Mouse (Mus musculus): Measurements from ENCODE around the gene Csde1.

Gene Csde1

DNA sequence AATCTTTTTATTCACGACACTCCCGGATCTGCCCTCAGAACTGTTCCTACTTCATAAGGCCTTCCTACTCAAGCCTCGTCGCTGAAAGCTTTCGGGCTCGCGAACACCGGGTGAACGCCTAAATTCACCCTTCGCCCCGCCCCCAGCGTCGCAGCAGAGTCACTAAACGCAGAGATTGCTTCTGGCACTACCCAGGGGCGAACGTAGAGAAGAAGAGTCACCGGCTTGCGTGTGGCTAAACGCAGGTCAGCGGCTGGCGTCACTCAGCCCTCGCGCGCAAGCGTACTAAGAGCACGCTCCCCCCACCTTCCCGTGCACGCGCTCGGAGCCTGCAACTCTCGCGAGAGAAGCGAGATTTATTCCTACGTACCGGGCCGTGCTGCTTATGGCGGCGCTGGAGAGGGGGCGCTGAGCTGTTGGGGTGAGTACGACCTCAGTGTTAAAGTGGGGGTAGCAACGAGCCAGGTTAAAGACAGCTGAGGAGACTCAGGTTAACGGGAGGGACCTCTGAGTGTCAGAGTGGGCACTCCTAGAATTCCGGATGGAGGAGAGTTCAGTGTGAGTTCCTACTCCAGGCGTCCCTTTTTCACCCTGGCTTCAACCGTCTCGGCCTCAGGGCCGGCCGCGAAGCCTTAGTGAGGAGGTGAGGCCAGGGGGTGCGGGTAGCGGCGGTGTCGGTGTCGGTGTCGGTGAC lies at the start of gene Csde1:
TSS of gene Csde1 (plus strand) at position 178 of the 694 bp plus-strand sequence.
- peak; percentile 97 for DNase-seq

DNA sequence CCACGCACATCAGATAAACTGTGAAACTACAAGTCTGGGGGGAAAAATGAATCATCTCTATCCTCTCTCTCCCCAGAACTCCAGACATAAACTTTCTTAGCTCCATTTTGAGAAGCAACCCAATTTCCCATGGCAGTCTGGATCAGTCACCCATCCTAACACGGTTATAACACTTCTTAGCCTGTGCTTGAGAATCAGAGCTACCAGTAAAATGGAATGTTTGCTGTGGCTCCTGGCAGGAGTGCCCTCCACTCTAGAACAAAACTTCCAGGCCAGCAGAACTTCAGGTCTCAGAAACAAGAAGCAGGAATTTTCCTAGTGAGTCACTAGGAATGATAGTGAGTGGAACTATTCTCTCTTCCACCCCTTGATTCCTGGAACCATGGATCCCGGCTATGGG lies 49.7 kb upstream of the Csde1 start:
- no peak for DNase-seq

DNA sequence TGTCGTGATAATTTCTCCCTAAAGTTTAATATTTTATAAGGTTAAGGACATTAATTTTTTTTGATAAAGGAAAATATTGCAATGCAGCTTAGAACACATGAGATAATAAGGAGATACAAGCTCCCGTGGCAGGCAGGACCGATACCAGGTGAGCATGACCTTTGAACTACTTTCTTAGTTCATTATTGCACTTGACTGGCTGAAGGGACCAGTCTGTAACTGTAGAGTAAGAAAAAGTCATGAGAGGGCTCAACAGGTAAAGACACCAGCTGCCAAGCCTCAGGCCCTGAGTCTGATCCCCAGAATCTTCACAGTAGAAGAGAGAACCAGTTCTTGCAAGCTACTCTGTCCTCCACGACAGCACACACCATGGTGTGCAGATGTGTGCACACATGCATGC lies 43.3 kb upstream of the Csde1 start:
- DNase-seq, result no peak

DNA sequence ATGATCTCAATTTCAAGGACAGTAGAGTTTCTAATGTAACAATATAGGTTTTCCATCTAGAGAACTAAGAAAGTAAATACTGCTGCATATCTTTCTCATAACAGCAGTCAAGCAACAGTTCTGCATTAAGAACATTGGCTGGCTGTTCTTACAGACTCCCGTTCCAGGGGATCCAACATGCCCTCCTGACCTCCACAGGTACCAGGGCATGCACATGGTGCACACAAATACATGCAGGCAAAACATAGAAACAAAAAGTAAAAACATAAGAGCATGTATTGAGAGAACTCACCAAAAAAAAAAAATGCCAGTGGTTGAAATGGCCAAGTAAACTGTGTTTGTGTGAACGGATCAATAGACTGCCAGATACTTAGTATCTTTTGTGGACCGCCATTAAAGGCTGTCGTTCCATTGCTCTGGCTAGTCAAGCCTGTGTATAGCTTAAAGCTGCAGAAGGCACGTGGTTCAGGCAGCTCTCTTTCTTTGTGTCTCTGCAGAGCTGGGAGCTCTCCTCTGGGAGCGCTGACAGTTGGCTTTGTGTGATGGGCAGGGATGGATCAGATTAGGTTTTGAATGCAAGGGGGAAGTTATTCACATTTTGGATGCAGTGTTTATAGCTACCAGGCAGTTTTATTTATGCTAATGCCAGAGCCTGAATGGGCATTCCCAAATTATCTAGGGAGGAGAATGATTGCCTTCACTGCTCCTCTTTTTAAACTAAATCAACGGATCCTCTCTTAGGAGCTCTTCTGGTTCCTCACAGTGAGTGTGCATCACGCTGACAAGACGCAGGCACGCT lies 40.5 kb upstream of the Csde1 start:
- no peak for DNase-seq

DNA sequence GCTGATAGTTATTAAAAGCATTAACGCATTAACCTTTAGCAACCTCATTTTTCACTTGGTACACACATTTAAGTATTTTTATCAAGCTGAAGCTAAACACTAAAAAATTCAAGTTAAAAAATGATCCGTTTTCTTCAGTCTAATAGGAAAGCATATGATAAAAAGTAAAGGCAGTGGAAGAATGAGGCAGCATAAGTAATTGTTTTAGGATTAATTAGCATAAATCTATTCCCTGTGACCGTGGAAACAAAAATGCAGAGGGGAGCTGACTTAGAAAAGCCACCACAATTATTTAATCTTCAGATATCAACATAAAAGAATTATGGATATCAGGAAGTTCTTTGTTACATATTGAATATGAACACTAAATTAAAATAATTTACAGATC lies 39.9 kb upstream of the Csde1 start:
- no peak for DNase-seq

DNA sequence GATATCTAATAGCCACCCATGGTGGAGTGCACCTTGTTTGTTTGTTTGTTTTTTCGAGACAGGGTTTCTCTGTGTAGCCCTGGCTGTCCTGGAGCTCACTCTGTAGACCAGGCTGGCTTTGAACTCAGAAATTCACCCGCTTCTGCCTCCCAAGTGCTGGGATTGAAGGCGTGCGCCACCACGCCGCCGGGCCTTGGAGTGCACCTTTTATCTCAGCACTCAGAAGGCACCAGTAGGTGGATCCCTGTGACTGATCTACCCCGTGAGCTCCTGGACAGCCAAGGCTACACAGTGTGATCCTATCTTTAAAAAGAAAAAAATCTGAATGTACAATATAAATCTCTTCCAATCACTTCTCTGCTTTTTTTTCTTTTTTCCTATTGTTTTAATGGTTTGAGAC lies 29.2 kb upstream of the Csde1 start:
- DNase-seq, result no peak

DNA sequence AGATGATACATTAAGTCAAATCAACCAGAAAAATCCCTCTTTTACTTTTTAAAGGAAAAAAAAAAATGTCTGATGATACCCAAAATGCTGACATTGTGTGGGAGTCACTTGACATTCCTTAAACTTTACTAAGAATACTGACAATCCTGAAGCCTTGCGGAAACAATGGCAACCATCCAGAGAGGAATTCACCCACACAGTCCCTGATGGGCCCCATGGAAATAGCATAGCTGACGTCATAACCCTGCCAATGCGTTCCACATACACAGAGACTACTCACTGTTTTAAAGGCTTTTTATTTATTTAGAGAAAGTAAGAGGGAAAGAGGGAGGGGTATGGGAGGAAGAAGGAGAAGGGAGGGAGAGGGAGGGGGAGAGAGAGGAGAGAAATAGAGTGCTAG lies 27.3 kb upstream of the Csde1 start:
- DNase-seq, result no peak

DNA sequence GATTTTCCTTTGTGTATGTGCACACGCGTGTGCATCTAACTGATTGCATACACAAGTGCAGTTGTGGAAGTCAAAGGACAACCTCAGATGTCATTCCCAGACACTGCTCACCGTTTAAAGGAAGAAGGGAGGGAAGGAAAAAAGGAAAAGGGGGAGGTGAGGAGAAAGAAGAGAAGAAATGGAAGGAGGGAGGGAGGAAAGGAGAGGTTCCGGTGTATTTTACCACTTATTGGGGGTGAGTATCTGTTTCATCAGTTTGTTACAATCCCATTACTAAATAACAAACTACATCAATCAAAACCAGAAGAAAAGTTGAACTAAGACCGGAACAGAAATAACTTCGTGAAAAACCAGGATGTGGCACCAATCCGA lies 25.0 kb upstream of the Csde1 start:
- no peak for DNase-seq

DNA sequence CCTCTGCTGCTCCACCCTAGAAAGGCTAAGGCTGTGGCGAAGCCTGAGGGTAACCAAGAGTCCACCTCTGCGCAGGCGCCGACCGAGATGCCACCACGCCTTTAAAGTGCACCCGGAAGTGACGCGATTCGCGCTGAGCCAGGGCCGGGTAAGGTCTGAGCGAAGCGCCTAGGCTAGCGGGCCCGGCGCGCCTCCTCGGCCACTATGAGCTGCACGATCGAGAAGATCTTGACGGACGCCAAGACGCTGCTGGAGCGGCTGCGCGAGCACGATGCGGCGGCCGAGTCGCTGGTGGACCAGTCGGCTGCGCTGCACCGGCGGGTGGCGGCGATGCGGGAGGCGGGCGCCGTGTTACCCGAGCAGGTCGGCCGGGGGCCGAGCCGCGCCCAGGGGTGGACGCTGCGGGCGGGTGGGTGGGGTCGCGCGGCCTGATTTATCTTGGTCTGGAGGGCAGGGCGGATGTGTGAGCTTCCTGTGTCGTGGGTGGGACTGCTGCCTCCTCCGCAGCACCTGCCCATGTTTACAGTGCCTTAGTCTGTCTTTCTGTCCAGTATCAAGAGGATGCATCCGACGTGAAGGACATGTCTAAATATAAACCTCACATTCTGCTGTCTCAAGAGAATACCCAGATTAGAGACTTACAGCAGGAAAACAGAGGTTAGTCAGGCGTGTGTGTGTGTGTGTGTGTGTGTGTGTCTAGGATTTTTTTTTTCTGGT lies 24.5 kb upstream of the Csde1 start, which contains the start of gene Sike1:
TSS of gene Sike1 (plus strand) at position 104 of the 717 bp plus-strand sequence.
- DNase-seq, result peak; percentile 95

DNA sequence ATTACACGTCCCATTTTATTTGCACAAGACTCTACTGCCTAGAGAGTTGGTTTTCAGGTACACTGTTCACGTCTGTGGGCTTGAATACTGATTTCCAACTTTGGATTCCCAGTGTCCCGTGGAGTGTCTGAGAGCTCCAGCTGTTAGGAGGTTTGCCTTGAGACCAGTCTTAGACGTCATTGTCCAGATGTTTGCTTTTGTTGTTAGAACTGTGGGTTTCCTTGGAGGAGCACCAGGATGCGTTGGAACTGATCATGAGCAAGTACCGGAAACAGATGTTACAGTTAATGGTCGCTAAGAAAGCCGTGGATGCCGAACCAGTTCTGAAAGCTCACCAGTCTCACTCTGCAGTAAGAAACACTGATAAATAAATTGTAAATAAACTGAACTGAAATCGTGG lies 23.2 kb upstream of the Csde1 start:
- DNase-seq, result no peak

DNA sequence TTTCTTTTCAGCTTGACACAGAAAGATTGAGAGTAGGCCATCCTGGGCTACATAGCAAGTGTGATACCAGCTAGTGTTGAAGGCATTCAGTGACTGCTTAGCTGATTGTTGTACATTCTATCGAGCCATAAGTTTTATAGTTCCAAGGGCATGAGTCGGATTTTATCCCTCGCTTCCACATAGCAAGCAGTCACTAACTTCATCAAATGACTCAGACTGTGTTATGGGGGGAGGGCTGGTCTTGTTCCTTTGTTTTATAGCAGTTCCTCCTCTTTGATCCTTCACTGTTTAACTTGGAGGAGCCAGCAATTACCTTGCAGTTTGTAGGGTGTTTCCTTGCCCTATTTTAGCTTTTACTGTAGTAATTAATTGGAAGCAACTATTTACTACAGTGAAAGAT lies 22.6 kb upstream of the Csde1 start:
- no peak for DNase-seq

DNA sequence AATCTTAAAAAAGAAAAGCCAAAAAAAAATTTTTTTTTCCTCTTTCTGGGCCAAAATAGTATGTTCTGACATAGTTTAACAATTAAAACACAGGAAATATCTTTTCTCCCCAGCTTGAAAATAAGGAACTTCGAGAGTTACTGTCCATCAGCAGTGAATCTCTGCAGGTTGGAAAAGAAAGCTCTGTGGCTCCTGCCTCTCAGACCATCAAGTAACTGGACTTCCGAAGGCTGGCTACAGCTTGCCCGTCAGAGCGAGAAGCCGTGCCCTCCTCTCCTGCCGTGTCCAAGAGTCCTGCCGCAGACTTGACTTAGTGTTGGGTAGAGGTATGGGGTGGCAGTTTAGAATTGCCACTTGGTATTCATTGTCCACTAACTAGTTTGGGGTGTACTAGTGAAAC lies 18.6 kb upstream of the Csde1 start:
- DNase-seq, result no peak

DNA sequence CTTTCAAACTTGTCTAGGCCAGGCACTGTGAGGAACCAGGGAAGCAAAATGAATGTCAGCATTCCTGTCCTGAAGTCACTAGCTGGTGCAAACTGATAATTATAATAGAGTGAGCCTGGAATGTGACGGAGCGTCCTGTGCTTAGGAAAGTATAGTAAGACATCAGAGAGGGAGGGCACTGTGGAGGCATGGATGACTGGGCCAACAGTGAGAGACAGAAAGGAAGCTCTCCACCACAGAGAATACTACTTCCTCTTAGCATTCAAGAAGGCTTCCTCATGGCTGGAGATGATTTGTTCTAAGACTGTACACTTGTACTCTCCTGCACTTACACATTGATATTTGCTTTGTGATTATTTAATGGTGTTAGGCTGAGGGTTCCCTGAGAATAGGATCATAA lies 2.9 kb upstream of the Csde1 start:
- no peak for DNase-seq

DNA sequence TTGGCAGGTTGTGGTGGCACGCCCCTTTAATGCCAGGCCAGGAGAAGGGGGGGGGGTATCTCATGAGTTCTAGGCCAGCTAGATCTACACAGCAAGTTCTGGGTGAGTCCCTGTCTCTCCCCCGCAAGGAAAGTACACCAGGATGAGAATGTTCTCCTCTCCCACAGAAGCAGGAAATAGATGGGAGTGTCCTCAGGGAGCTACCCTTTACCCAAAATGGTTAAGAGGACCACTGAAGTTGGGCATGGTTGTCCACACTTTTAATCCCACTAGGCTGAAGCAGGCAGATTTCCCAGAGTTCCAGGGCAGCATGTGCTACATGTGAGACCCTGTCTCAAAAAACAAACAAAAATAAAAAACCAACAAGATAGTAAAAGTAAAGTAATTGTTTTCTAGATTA lies 764 bp upstream of the Csde1 start:
- DNase-seq, result no peak

DNA sequence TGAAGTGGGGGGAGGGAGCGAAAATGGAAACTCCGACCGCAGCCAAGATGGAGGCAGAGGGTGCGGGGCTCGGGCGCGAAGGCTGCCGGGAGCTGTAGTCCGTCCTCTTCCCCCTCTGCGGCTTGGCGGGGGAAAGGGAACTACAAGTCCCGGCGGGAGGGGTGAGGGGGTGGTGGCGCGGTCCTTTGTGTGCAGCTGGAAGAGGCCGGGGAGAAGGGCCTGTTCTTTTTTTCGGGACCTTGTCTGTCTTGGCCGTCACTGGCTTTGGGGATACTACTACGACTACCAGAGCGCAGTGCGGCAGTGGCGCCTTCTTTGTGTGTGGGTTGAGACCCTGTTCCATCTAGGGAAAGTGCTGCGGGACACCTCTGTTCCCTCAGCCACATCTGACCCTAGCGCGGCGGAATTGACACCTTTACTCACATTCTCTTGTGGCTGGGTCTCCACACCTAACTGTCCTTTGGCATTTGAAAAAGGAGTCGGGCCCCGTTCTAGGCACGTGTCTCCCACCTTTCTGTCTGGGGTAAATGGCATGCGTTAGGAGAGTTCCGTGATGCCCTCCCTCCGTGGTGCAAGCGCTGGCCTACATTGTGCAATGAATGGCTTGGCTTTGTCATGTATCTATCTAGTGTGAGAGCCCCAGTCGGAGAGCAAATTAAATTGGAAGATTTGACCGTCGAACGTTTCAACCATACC lies 865 bp downstream of the Csde1 start:
- DNase-seq, result peak; percentile 89

DNA sequence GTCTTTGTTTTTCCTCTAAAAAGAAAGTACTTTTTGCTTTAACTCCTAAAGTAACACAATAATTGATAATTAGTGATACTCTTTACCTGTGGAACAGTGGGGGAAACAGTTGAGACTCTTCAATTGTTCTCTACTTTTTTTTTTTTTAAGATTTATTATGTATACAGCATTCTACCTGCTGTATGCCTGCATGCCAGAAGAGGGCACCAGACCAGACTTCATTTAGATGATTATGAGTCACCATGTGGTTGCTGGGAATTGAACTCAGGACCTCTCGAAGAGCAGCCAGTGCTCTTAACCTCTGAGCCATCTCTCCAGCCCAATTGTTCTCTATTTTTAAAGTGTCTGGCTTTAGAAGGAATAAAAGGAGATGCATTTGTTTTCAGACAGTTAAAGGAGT lies 5.9 kb downstream of the Csde1 start:
- DNase-seq, result peak; percentile 31

DNA sequence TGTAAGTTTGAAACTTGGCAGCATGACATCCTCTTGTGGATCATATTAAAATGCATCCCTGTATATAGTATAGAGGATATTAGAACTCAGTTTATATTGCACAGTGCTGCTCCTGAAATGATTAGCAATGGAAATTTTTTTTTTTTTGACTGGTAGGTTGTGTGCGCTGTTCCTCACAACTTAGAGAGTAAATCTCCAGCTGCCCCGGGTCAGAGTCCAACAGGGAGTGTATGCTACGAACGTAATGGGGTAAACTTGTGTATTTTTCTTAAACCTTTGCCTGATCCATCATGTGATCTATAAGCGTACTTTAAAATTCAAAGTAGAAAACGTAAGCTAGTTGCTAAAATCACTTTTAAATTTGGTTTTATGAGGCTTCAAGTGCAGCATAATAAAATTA lies 20.1 kb downstream of the Csde1 start:
- no peak for DNase-seq

DNA sequence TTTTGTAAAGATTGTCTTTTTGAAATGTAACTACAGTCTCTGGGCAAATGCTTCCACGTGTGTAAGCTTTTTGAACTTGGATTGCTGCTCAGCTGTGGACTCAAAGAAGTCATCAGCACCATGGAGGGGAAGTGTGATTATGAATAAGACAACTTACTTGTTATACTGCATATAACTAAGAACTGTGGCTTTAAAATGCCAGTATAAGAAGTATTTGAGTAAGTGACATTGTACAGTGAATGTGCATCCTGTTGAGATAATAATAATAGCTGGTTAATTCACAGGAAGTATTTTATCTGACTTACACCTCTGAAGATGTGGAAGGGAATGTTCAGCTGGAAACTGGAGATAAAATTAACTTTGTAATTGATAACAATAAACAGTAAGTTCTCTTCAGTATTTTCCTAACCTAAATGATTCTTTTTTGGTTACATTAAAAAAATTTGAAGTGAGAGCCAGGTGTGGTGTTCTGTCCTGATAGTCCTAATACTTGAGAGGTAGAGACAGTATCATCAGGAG lies 20.7 kb downstream of the Csde1 start:
- DNase-seq, result no peak

DNA sequence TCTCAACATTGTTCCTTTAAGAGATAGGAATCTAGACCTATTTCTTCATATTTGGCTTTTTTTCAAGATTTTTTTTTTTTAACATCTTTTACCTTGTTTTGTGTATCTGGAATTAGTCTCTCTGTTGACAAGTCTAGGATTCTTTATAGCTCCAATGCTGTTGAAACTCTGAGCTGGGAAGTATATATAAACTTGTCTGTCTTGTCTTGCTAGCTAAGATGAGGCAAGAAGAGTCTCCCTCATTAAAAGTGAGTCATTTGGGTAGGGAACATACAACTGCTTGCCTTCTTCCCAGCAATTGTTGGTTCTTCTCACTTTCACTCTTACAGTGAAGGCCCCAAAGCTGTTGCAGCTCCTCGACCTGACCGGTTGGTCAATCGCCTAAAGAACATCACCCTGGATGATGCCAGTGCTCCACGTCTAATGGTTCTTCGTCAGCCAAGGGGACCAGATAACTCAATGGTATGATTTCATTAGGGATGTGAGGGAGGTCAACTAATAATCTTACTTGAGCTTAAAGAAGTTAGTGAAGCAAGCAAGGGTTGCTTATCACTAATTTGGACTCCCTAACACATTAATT lies 35.9 kb downstream of the Csde1 start:
- no peak for DNase-seq

DNA sequence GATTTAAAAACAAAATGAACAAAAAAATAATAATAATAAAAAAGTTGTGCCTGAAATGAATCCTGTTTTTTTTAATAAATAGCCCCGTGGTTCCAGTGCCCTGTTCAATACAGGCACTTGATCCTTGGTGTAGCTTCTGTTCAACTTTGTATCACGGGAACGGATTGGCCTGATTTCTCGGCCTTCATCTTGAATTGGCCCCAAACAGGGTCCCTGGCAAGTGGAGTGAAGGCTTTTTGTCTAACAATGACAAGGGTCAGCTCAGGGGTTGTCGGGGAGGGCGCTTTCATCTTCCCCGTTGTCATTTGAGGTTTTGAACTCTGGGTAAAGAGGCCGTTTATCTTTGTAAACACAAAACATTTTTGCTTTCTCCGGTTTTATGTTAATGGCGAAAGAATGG lies 37.5 kb downstream of the Csde1 start:
- no peak for DNase-seq

DNA sequence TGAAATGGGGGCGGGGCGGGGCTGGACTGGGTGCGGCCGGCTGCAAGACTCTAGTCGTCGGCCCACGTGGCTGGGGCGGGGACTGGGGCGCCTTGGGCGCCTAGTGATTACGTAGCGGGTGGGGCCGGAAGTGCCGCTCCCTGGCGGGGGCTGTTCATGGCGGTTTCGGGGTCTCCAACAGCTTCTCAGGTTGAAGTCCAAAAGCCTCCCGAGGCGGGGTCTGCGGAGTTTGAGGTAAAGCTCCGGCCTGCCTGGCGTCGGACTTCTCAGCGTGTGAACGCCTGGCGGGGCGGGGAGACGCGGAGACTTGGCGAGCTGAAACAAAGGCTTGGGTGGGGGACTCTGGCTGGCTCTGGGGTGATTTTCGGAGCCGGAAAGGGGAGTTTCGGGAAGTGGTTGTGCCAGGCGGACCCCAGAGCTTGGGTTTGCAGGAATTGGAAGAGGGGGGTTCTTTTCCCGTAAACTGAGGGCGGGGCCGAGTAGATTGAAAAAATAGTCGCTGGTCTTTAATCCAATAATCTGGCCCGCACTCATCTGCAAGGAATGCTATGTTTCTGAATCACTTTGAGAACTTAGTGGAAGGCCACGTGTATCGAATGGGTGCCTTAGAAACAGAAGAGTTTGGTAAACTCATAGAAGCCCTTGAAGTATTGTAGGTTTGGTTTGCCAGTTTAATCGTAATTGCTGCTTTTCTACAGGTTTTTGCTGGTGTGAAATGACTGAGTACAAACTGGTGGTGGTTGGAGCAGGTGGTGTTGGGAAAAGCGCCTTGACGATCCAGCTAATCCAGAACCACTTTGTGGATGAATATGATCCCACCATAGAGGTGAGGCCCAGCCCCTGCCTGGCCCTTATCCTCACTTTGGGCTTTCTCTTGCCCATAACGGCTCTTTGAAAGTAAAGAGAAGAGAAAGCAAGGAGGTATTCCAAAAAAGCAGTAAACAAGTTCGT lies 38.3 kb downstream of the Csde1 start, which contains the start of gene Nras:
TSS of gene Nras (plus strand) at position 79 of the 951 bp plus-strand sequence.
- DNase-seq, result peak; percentile 94
